Mouse (Mus musculus) right cerebral cortex, adult 2 months (tissue): ENCODE measurements around the gene Pet100.
A peak's percentile ranks its signal among the peaks of the same experiment; 100 is the strongest.

Experiments
- DNase-seq, 2 experiments: peaks; one replicate each; pipeline ENCODE4 v3.0.0; 2021 to 2022; ENCODE audit warnings: low spot score in 2 of 2

Gene Pet100

GRCm38 (mm10) chr8:3625445-3625844 is 4.1 kb downstream of the Pet100 start, which contains the start of gene Pcp2:
Gene Pcp2 (minus strand): TSS chr8:3625545.
- DNase-seq, result no peak

GRCm38 (mm10) chr8:3626971-3627370 is 5.6 kb downstream of the Pet100 start:
- no peak for DNase-seq

GRCm38 (mm10) chr8:3628014-3628413 is 6.7 kb downstream of the Pet100 start:
- DNase-seq, result peak in 1 of 2 experiments; percentile 47

- peak; percentile 70 for DNase-seq
Observed at GRCm38 (mm10) chr8:3630647-3631477, 9.5 kb downstream of the Pet100 start, which contains the start of gene Stxbp2. Gene Stxbp2 (plus strand): TSS chr8:3630955.

- no peak for DNase-seq
Observed at GRCm38 (mm10) chr8:3631478-3631875, 10.1 kb downstream of the Pet100 start.

GRCm38 (mm10) chr8:3645804-3646203 is 24.5 kb downstream of the Pet100 start:
- no peak for DNase-seq

- DNase-seq, result no peak
Observed at GRCm38 (mm10) chr8:3646824-3647531, 25.6 kb downstream of the Pet100 start.

GRCm38 (mm10) chr8:3647561-3647960 is 26.2 kb downstream of the Pet100 start:
- DNase-seq, result no peak

- no peak for DNase-seq
Observed at GRCm38 (mm10) chr8:3648268-3648667, 26.9 kb downstream of the Pet100 start.

GRCm38 (mm10) chr8:3648990-3649389 is 27.6 kb downstream of the Pet100 start:
- no peak for DNase-seq

GRCm38 (mm10) chr8:3652845-3653244 is 31.5 kb downstream of the Pet100 start:
- no peak for DNase-seq

GRCm38 (mm10) chr8:3654726-3655508 is 33.6 kb downstream of the Pet100 start:
- DNase-seq, result peak; percentile 25 to 31

- no peak for DNase-seq
Observed at GRCm38 (mm10) chr8:3655526-3655925, 34.2 kb downstream of the Pet100 start, which contains the start of gene Retn. Gene Retn (plus strand): TSS chr8:3655770.

GRCm38 (mm10) chr8:3656725-3657381 is 35.5 kb downstream of the Pet100 start:
- DNase-seq, result peak; percentile 47 to 51

GRCm38 (mm10) chr8:3660889-3661288 is 39.5 kb downstream of the Pet100 start:
- no peak for DNase-seq

GRCm38 (mm10) chr8:3664405-3664804 is 43.1 kb downstream of the Pet100 start:
- DNase-seq, result no peak

- no peak for DNase-seq
Observed at GRCm38 (mm10) chr8:3665507-3665906, 44.2 kb downstream of the Pet100 start, which contains the start of gene Mcemp1. Gene Mcemp1 (plus strand): TSS chr8:3665754.

- no peak for DNase-seq
Observed at GRCm38 (mm10) chr8:3670388-3670787, 49.0 kb downstream of the Pet100 start.

GRCm38 (mm10) chr8:3671980-3672491 is 50.7 kb downstream of the Pet100 start, which contains the start of gene Fcor:
Gene Fcor (minus strand): TSS chr8:3672362.
- peak; percentile 92 to 93 for DNase-seq

GRCm38 (mm10) chr8:3674671-3675070 is 53.3 kb downstream of the Pet100 start:
- no peak for DNase-seq
